Mouse (Mus musculus) myocyte (in vitro differentiated cells): Measurements from ENCODE around the gene Pth1r. TPM values are rescaled to one million over a fixed set of nuclear protein-coding genes. Genes with fewer than 3 reads are reported as not detected.
A peak's percentile ranks its signal among the peaks of the same experiment; 100 is the strongest.

Experiments used
- H3K27me3 ChIP-seq: one replicate; pipeline ENCODE4 v1.6.1; 2011; ENCODE audit not compliant: control insufficient read depth, insufficient read depth, insufficient read length
- H3K36me3 ChIP-seq: one replicate; pipeline ENCODE4 v1.6.1; 2011; ENCODE audit not compliant: control insufficient read depth, insufficient read depth
- H3K4me2 ChIP-seq: one replicate; pipeline ENCODE4 v1.6.1; 2011; ENCODE audit warnings: low read depth, control low read depth
- H3K4me3 ChIP-seq: one replicate; pipeline ENCODE4 v1.5.1; 2011; ENCODE audit warnings: mild to moderate bottlenecking, control low read depth, moderate library complexity
- H3K79me2 ChIP-seq: one replicate; pipeline ENCODE4 v1.6.1; 2011; ENCODE audit not compliant: control insufficient read depth, insufficient read depth
- H3ac ChIP-seq: one replicate; pipeline ENCODE4 v1.6.1; 2011; ENCODE audit not compliant: control insufficient read depth, insufficient read length
- CEBPB ChIP-seq: IDR thresholded peaks from 2 replicates; pipeline ENCODE4 v1.6.1; 2011; ENCODE audit warnings: mild to moderate bottlenecking, moderate library complexity; ENCODE audit not compliant: poor library complexity, insufficient read depth, severe bottlenecking
- E2F4 ChIP-seq: IDR thresholded peaks from one replicate; pipeline ENCODE4 v1.6.1; 2011; ENCODE audit warnings: mild to moderate bottlenecking, control low read depth, moderate library complexity; ENCODE audit not compliant: insufficient read depth
- MAX ChIP-seq: IDR thresholded peaks from one replicate; pipeline ENCODE4 v1.6.1; 2011; ENCODE audit warnings: low read depth, mild to moderate bottlenecking, control low read depth
- MYOD1 ChIP-seq, 3 experiments: IDR thresholded peaks; one replicate each; pipeline ENCODE4 v1.6.1; 2011; ENCODE audit warnings: control low read depth in 2 of 3, low read depth in 2 of 3, mild to moderate bottlenecking in 2 of 3, moderate library complexity in 1 of 3; ENCODE audit not compliant: insufficient read length in 2 of 3, control insufficient read depth in 1 of 3
- MYOG ChIP-seq, 3 experiments: IDR thresholded peaks; one replicate each; pipeline ENCODE4 v1.6.1; 2011; ENCODE audit warnings: control low read depth in 2 of 3, low read depth in 2 of 3, mild to moderate bottlenecking in 2 of 3; ENCODE audit not compliant: insufficient read length in 2 of 3, control insufficient read depth in 1 of 3, insufficient read depth in 1 of 3
- POLR2A ChIP-seq: IDR thresholded peaks from one replicate; pipeline ENCODE4 v1.6.1; 2011; ENCODE audit warnings: low read depth, mild to moderate bottlenecking, control low read depth, moderate library complexity; ENCODE audit not compliant: insufficient read length
- POLR2AphosphoS2 ChIP-seq: IDR thresholded peaks from one replicate; pipeline ENCODE4 v1.6.1; 2011; ENCODE audit warnings: low read depth, control low read depth; ENCODE audit not compliant: insufficient read length
- REST ChIP-seq: IDR thresholded peaks from one replicate; pipeline ENCODE4 v1.6.1; 2011; ENCODE audit warnings: mild to moderate bottlenecking, control low read depth, moderate library complexity; ENCODE audit not compliant: insufficient read depth, insufficient read length
- SRF ChIP-seq: IDR thresholded peaks from one replicate; pipeline ENCODE4 v1.6.1; 2011; ENCODE audit warnings: low read depth; ENCODE audit not compliant: control insufficient read depth, insufficient read length
- TCF12 ChIP-seq: IDR thresholded peaks from one replicate; pipeline ENCODE4 v1.6.1; 2011; ENCODE audit warnings: mild to moderate bottlenecking, control low read depth; ENCODE audit not compliant: poor library complexity, insufficient read depth, severe bottlenecking
- TCF3 ChIP-seq: IDR thresholded peaks from one replicate; pipeline ENCODE4 v1.6.1; 2011; ENCODE audit warnings: low read depth, control low read depth; ENCODE audit not compliant: insufficient read length
- USF1 ChIP-seq: IDR thresholded peaks from one replicate; pipeline ENCODE4 v1.6.1; 2011; ENCODE audit warnings: low read depth, mild to moderate bottlenecking, control low read depth, moderate library complexity
- polyA plus RNA-seq: library from polyadenylated mRNA; unstranded; fragments of >200 nt; fragmentation: generic; extraction: Trizol; gene quantifications from one replicate; pipeline ENCODE4 v1.2.1, GENCODE M21; 2012; ENCODE audit warnings: missing spikeins

The Pth1r gene
- polyA plus RNA-seq, 1 experiment, result 0.20 TPM

- Histone ChIP-seq H3K4me3 (no peak overlapping the region), H3K79me2 (peaks cover 42% of the 10 kb centered on the region)
- TF ChIP-seq POLR2AphosphoS2 (no peak), POLR2A (no peak), MAX (no peak), REST (no peak), TCF12 (no peak), TCF3 (no peak), E2F4 (no peak), MYOG (IDR thresholded peaks at IDR 0.05; ENCODE audit: control insufficient read depth in 1 of 3, insufficient read depth in 1 of 3, insufficient read length in 2 of 3, low read depth in 2 of 3) (no peak), USF1 (no peak), MYOD1 (IDR thresholded peaks at IDR 0.05; ENCODE audit: control insufficient read depth in 1 of 3, insufficient read length in 2 of 3, low read depth in 2 of 3) (no peak)
These were observed 66.0 kb downstream of the Pth1r start for GRCm38 (mm10) chr9:110680736-110681507.

GRCm38 (mm10) chr9:110678886-110679285 lies 68.1 kb downstream of the Pth1r start:
- no peak for TF ChIP-seq MYOG (IDR thresholded peaks at IDR 0.05; ENCODE audit: control insufficient read depth in 1 of 3, insufficient read depth in 1 of 3, insufficient read length in 2 of 3, low read depth in 2 of 3)
- Histone ChIP-seq H3K79me2 (peaks cover 45% of the 10 kb centered on the region), H3K4me2 (no peak overlapping the region)

More at GRCm38 (mm10) chr9:110680736-110681507, 66.0 kb downstream of the Pth1r start:
- Histone ChIP-seq H3K27me3 (no peaks in the 10 kb centered on the region), H3K4me2 (peak overlapping the region; percentile 68), H3K36me3 (no peaks in the 10 kb centered on the region), H3ac (no peak overlapping the region)

GRCm38 (mm10) chr9:110676492-110676911 lies 70.4 kb downstream of the Pth1r start:
- H3K36me3 ChIP-seq, result no peaks in the 10 kb centered on the region
- H3K4me3 ChIP-seq, result no peak overlapping the region
- TF ChIP-seq MYOG (IDR thresholded peaks at IDR 0.05; ENCODE audit: control insufficient read depth in 1 of 3, insufficient read depth in 1 of 3, insufficient read length in 2 of 3, low read depth in 2 of 3) (no peak), SRF (no peak)
- H3K79me2 ChIP-seq, result peaks cover 37% of the 10 kb centered on the region
- H3ac ChIP-seq, result no peak overlapping the region
- H3K27me3 ChIP-seq, result no peaks in the 10 kb centered on the region
- no peak overlapping the region for H3K4me2 ChIP-seq

More at GRCm38 (mm10) chr9:110678886-110679285, 68.1 kb downstream of the Pth1r start:
- no peaks in the 10 kb centered on the region for H3K27me3 ChIP-seq
- H3ac ChIP-seq, result no peak overlapping the region
- no peak overlapping the region for H3K4me3 ChIP-seq
- H3K36me3 ChIP-seq, result no peaks in the 10 kb centered on the region

GRCm38 (mm10) chr9:110673107-110673752 lies 73.7 kb downstream of the Pth1r start:
- Histone ChIP-seq H3K4me2 (no peak overlapping the region), H3K27me3 (no peaks in the 10 kb centered on the region), H3K36me3 (no peaks in the 10 kb centered on the region), H3K4me3 (no peak overlapping the region), H3K79me2 (peaks cover 24% of the 10 kb centered on the region), H3ac (no peak overlapping the region)
- TF ChIP-seq CEBPB, result no peak

GRCm38 (mm10) chr9:110672462-110673106 lies 74.4 kb downstream of the Pth1r start:
- no peak overlapping the region for H3K4me2 ChIP-seq
- H3K36me3 ChIP-seq, result no peaks in the 10 kb centered on the region
- no peak overlapping the region for H3ac ChIP-seq
- TF ChIP-seq E2F4 (no peak), POLR2A (no peak), MAX (no peak), POLR2AphosphoS2 (no peak), CEBPB (no peak), MYOD1 (IDR thresholded peaks at IDR 0.05; ENCODE audit: control insufficient read depth in 1 of 3, insufficient read length in 2 of 3, low read depth in 2 of 3) (peak in 2 of 3 experiments; percentile 66 to 84), REST (no peak), MYOG (IDR thresholded peaks at IDR 0.05; ENCODE audit: control insufficient read depth in 1 of 3, insufficient read depth in 1 of 3, insufficient read length in 2 of 3, low read depth in 2 of 3) (peak in 2 of 3 experiments; percentile 61 to 78)
- no peaks in the 10 kb centered on the region for H3K27me3 ChIP-seq
- no peak overlapping the region for H3K4me3 ChIP-seq
- H3K79me2 ChIP-seq, result peaks cover 26% of the 10 kb centered on the region

Other genes with a start within 250 kb of the Pth1r start
- gene Setd2, start 214.5 kb downstream of the Pth1r start, polyA plus RNA-seq, result 11.6 TPM
- gene Nradd, start 122.7 kb downstream of the Pth1r start, polyA plus RNA-seq, result 66.9 TPM
- gene Nbeal2, start 93.0 kb downstream of the Pth1r start, polyA plus RNA-seq, result 3.3 TPM
- gene Ccdc12, start 90.6 kb downstream of the Pth1r start, polyA plus RNA-seq, result 59.2 TPM
- gene Myl3, start 5.3 kb downstream of the Pth1r start, polyA plus RNA-seq, result 0.22 TPM
- not detected for gene Prss42, start 51.0 kb upstream of the Pth1r start, polyA plus RNA-seq
- not detected for gene Prss44, start 66.8 kb upstream of the Pth1r start, polyA plus RNA-seq
- gene Prss43, start 79.5 kb upstream of the Pth1r start, polyA plus RNA-seq, result not detected
- not detected for gene Prss45, start 87.4 kb upstream of the Pth1r start, polyA plus RNA-seq
- 0.11 TPM for gene Prss46, start 97.4 kb upstream of the Pth1r start, polyA plus RNA-seq
- gene Prss50, start 110.8 kb upstream of the Pth1r start, polyA plus RNA-seq, result 0.02 TPM
- 2.5 TPM for gene Als2cl, start 132.7 kb upstream of the Pth1r start, polyA plus RNA-seq
- 0.02 TPM for gene Tmie, start 133.0 kb upstream of the Pth1r start, polyA plus RNA-seq
- gene Fam240a, start 169.7 kb upstream of the Pth1r start, polyA plus RNA-seq, result not detected
- not detected for gene Tdgf1, start 199.0 kb upstream of the Pth1r start, polyA plus RNA-seq
- gene Lrrc2, start 204.4 kb upstream of the Pth1r start, polyA plus RNA-seq, result 0.49 TPM
- not detected for gene Rtp3, start 243.4 kb upstream of the Pth1r start, polyA plus RNA-seq